Mouse (Mus musculus) MEL (cell line): ENCODE data around the gene Ephx4. TPM values are rescaled to one million over a fixed set of nuclear protein-coding genes. Genes with fewer than 3 reads are reported as not detected.

Experiments
- DNase-seq: peaks from one replicate; pipeline ENCODE4 v3.0.0; 2011; ENCODE audit warnings: low read depth, low spot score
- H3K27ac ChIP-seq: 2 replicates; pipeline ENCODE4 v1.5.1; 2012; ENCODE audit warnings: low read depth, mild to moderate bottlenecking, control low read depth, low read length, moderate library complexity; ENCODE audit not compliant: control insufficient read depth
- H3K27me3 ChIP-seq, 2 experiments: fragments of 150-350 bp in 1 of 2; sonication (generic) in 1 of 2; 2 replicates each; pipeline ENCODE4 v1.6.1; 2012; ENCODE audit warnings: low read length in 2 of 2, mild to moderate bottlenecking in 2 of 2, improper control_type of control experiment in 1 of 2, moderate library complexity in 1 of 2; ENCODE audit not compliant: insufficient read depth in 2 of 2, control insufficient read depth in 1 of 2
- H3K36me3 ChIP-seq, 2 experiments: 2 replicates each; pipeline ENCODE4 v1.6.1; 2012 to 2014; ENCODE audit warnings: low read length in 2 of 2, improper control_type of control experiment in 1 of 2, inconsistent platforms in 1 of 2, mild to moderate bottlenecking in 1 of 2; ENCODE audit not compliant: insufficient read depth in 2 of 2, control insufficient read depth in 1 of 2
- H3K4me1 ChIP-seq, 2 experiments: fragments of 150-350 bp in 1 of 2; sonication (generic) in 1 of 2; 2 replicates each; pipeline ENCODE4 v1.6.1; 2012; ENCODE audit warnings: low read length in 2 of 2, improper control_type of control experiment in 1 of 2, mild to moderate bottlenecking in 1 of 2; ENCODE audit not compliant: insufficient read depth in 2 of 2, control insufficient read depth in 1 of 2
- H3K4me3 ChIP-seq, 2 experiments: fragments of 150-350 bp in 1 of 2; sonication (generic) in 1 of 2; 2 replicates each; pipeline ENCODE4 v1.5.1; 2012; ENCODE audit warnings: low read depth in 2 of 2, low read length in 2 of 2, mild to moderate bottlenecking in 2 of 2, moderate library complexity in 2 of 2, control low read depth in 1 of 2, improper control_type of control experiment in 1 of 2; ENCODE audit not compliant: control insufficient read depth in 1 of 2, insufficient read depth in 1 of 2
- H3K79me2 ChIP-seq: 2 replicates; pipeline ENCODE4 v1.6.1; 2012; ENCODE audit warnings: mild to moderate bottlenecking, low read length, moderate library complexity; ENCODE audit not compliant: control insufficient read depth, poor library complexity, insufficient read depth
- H3K9ac ChIP-seq: 2 replicates; pipeline ENCODE4 v1.6.1; 2012; ENCODE audit warnings: low read depth, mild to moderate bottlenecking, control low read depth, low read length, moderate library complexity; ENCODE audit not compliant: control insufficient read depth, poor library complexity, severe bottlenecking
- H3K9me3 ChIP-seq: fragments of 150-350 bp; sonication (generic); replicated peaks from 2 replicates; pipeline ENCODE4 v1.6.1; 2012; ENCODE audit warnings: mild to moderate bottlenecking, low read length, improper control_type of control experiment, moderate library complexity; ENCODE audit not compliant: insufficient read depth
- CTCF ChIP-seq, 3 experiments: IDR thresholded peaks in 2 of 3; conservative IDR thresholded peaks in 1 of 3; 2 replicates each; pipeline ENCODE4 v1.5.1; 2011 to 2012; ENCODE audit warnings: low read length in 3 of 3, low read depth in 2 of 3, mild to moderate bottlenecking in 2 of 3, improper control_type of control experiment in 1 of 3, inconsistent platforms in 1 of 3, mixed read lengths in 1 of 3, moderate library complexity in 1 of 3; ENCODE audit not compliant: control insufficient read depth in 1 of 3, insufficient read depth in 1 of 3, poor library complexity in 1 of 3, severe bottlenecking in 1 of 3
- GABPA ChIP-seq: IDR thresholded peaks from 2 replicates; pipeline ENCODE4 v1.6.1; 2012; ENCODE audit warnings: low read depth, mild to moderate bottlenecking, inconsistent platforms, low read length, improper control_type of control experiment, moderate library complexity
- GATA1 ChIP-seq: IDR thresholded peaks from 2 replicates; pipeline ENCODE4 v1.6.1; 2011; ENCODE audit warnings: low read depth, low read length, improper control_type of control experiment
- MAFK ChIP-seq: IDR thresholded peaks from 2 replicates; pipeline ENCODE4 v1.6.1; 2011; ENCODE audit warnings: low read depth, mild to moderate bottlenecking, low read length, improper control_type of control experiment, borderline replicate concordance
- MAZ ChIP-seq: IDR thresholded peaks from 2 replicates; pipeline ENCODE4 v1.6.1; 2012; ENCODE audit warnings: low read depth, mild to moderate bottlenecking, inconsistent platforms, low read length, improper control_type of control experiment
- MEF2A ChIP-seq: IDR thresholded peaks from 2 replicates; pipeline ENCODE4 v1.6.1; 2014; ENCODE audit warnings: low read depth, mild to moderate bottlenecking, inconsistent platforms, low read length, improper control_type of control experiment; ENCODE audit not compliant: poor library complexity, insufficient replicate concordance, severe bottlenecking; ENCODE audit errors: extremely low read depth
- MYC ChIP-seq: IDR thresholded peaks from 2 replicates; pipeline ENCODE4 v1.6.1; 2011; ENCODE audit warnings: low read depth, mild to moderate bottlenecking, low read length, improper control_type of control experiment, moderate library complexity
- POLR2A ChIP-seq, 2 experiments: IDR thresholded peaks; 2 replicates each; pipeline ENCODE4 v1.6.1; 2011 to 2012; ENCODE audit warnings: low read length in 2 of 2, mild to moderate bottlenecking in 2 of 2, control low read depth in 1 of 2, improper control_type of control experiment in 1 of 2, low read depth in 1 of 2, moderate library complexity in 1 of 2; ENCODE audit not compliant: control insufficient read depth in 1 of 2, insufficient read depth in 1 of 2, poor library complexity in 1 of 2
- POLR2AphosphoS5 ChIP-seq: IDR thresholded peaks from 2 replicates; pipeline ENCODE4 v1.6.1; 2012; ENCODE audit warnings: low read depth, borderline replicate concordance, mild to moderate bottlenecking, inconsistent platforms, low read length, moderate library complexity, mixed read lengths
- SIN3A ChIP-seq: IDR thresholded peaks from 2 replicates; pipeline ENCODE4 v1.6.1; 2012; ENCODE audit warnings: low read length, improper control_type of control experiment, inconsistent platforms
- SMC3 ChIP-seq: IDR thresholded peaks from 2 replicates; pipeline ENCODE4 v1.6.1; 2011; ENCODE audit warnings: low read depth, low read length, improper control_type of control experiment
- USF2 ChIP-seq, 2 experiments: IDR thresholded peaks; 2 replicates each; pipeline ENCODE4 v1.6.1; 2011 to 2012; ENCODE audit warnings: improper control_type of control experiment in 2 of 2, low read length in 2 of 2, borderline replicate concordance in 1 of 2, inconsistent platforms in 1 of 2, low read depth in 1 of 2, mild to moderate bottlenecking in 1 of 2; ENCODE audit not compliant: insufficient read depth in 1 of 2
- polyA plus RNA-seq, 2 experiments: library from polyadenylated mRNA; stranded (reverse) in 1 of 2; unstranded in 1 of 2; fragments of >175 nt in 1 of 2; fragments of >200 nt in 1 of 2; gene quantifications; 2 replicates each; pipeline versions ENCODE4 v1.2.1 to v1.2.4; 2012; ENCODE audit warnings: low replicate concordance in 2 of 2, low read depth in 1 of 2; ENCODE audit not compliant: insufficient read length in 2 of 2, insufficient read depth in 1 of 2, missing spikeins in 1 of 2
- total RNA-seq: library from RNA; depleted of rRNA; stranded (reverse); fragments of 300-350 nt; gene quantifications from 2 replicates; pipeline ENCODE4 v1.2.3, GENCODE M21; 2012; rRNA removed

The Ephx4 gene
- total RNA-seq: 0.39 and 0.72 TPM in 2 replicates
- 1 to 10 TPM in 1 of 2 experiments, not detected in 1; 1.4 TPM for polyA plus RNA-seq

DNA sequence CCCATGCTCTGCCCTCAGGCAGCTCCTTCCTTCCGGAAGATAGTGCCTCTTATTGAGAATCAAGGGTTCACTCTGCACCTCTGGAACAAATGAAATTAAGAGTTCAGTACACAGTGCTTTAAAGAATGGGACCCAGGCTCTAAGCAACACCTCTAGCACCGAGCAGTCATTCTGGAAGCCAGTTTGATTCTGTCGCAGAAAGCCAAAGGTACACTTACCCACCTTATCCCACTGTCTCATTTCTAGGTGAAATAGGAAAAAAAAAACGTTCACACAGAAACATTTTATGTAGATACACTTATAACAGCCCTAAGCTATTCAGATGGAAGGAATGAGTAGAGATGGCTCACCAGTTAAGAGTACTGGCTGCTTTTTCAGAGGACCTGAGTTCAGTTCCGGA is at the start of gene Ephx4:
Gene Ephx4 (plus strand): TSS at position 301 of the 400 bp plus-strand sequence.
- H3K36me3 ChIP-seq: no peaks in the 10 kb centered on the region
- no peak for TF ChIP-seq SMC3
- no peak for DNase-seq

DNA sequence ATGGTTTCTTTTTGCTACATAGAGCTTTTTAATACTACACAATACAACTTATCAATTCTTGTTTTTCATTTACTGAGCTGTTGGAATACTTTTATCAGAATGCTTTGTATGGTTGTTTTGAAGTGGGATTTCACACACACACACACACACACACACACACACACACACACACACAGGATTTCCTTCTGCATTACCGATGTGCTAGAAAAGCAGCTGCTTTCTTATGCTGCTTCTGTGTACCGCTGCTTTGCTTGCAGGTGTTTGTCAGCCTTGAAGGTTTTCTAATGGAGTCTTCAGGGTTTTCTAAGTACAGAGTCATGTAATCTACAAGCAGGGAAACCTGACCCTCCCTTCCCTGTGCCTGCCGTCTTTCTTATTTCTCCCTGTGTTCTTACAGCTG is 48.6 kb upstream of the Ephx4 start:
- TF ChIP-seq GATA1 (no peak), CTCF (IDR thresholded peaks at IDR 0.05 in 2 of 3, conservative IDR thresholded peaks at IDR 0.05 in 1 of 3; ENCODE audit: control insufficient read depth in 1 of 3, insufficient read depth in 1 of 3, low read depth in 2 of 3, low read length in 3 of 3, poor library complexity in 1 of 3, severe bottlenecking in 1 of 3) (no peak)
- TF ChIP-seq, all 39 proteins: peak for 0
- H3K9me3 ChIP-seq: no peaks in the 10 kb centered on the region
- no peak overlapping the region for H3K4me3 ChIP-seq
- H3K36me3 ChIP-seq: no peaks in the 10 kb centered on the region; a peak in 1 of 4 replicates
- DNase-seq: no peak
- H3K79me2 ChIP-seq: no peaks in the 10 kb centered on the region
- no peaks in the 10 kb centered on the region for H3K4me1 ChIP-seq
- H3K9ac ChIP-seq: no peak overlapping the region
- H3K27ac ChIP-seq: no peak overlapping the region
- no peaks in the 10 kb centered on the region; a peak in 1 of 4 replicates for H3K27me3 ChIP-seq

More for the DNA sequence above, at the start of gene Ephx4:
- Histone ChIP-seq H3K4me3 (no peak within 1 kb of the TSS), H3K9me3 (no peaks in the 10 kb centered on the region), H3K27ac (no peak within 1 kb of the TSS), H3K4me1 (no peaks in the 10 kb centered on the region), H3K9ac (no peak within 1 kb of the TSS), H3K79me2 (no peaks in the 10 kb centered on the region), H3K27me3 (no peaks in the 10 kb centered on the region; a peak in 1 of 4 replicates)

DNA sequence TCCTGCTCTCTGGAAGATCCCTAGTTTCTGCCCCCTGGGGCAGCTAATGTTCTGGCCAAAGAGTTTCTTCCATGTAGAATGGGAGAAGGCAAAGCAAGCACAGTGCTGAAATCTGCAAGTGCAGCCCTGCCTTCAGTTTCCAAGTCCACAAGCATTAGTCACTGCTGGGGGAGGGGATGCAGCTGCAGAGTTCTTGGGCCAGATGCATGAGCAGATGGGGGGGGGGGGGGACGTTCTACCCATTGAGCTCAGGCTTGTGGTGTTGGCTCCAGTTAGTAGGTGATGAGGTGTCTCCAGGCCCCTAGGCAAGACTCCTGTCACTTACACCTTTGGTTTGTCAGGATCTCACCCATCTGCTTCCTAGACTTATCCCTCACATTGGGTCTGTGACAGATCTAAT is 46.7 kb upstream of the Ephx4 start:
- no peak for DNase-seq
- no peak overlapping the region for H3K4me3 ChIP-seq
- H3K9ac ChIP-seq: no peak overlapping the region
- H3K36me3 ChIP-seq: no peaks in the 10 kb centered on the region; a peak in 2 of 4 replicates
- no peak for TF ChIP-seq POLR2AphosphoS5
- no peak for TF ChIP-seq POLR2A (IDR thresholded peaks at IDR 0.05; ENCODE audit: control insufficient read depth in 1 of 2, insufficient read depth in 1 of 2, low read depth in 1 of 2, low read length in 2 of 2, poor library complexity in 1 of 2)
- no peak for TF ChIP-seq MEF2A
- no peak for TF ChIP-seq SMC3
- no peak for TF ChIP-seq USF2 (IDR thresholded peaks at IDR 0.05; ENCODE audit: borderline replicate concordance in 1 of 2, insufficient read depth in 1 of 2, low read depth in 1 of 2, low read length in 2 of 2)
- TF ChIP-seq GABPA: no peak
- TF ChIP-seq SIN3A: no peak
- TF ChIP-seq GATA1: no peak
- TF ChIP-seq MAFK: no peak
- no peak for TF ChIP-seq MYC
- TF ChIP-seq MAZ: no peak
- TF ChIP-seq CTCF (IDR thresholded peaks at IDR 0.05 in 2 of 3, conservative IDR thresholded peaks at IDR 0.05 in 1 of 3; ENCODE audit: control insufficient read depth in 1 of 3, insufficient read depth in 1 of 3, low read depth in 2 of 3, low read length in 3 of 3, poor library complexity in 1 of 3, severe bottlenecking in 1 of 3): no peak
- TF ChIP-seq, all 39 proteins: peak for 0
- Histone ChIP-seq H3K9me3 (no peaks in the 10 kb centered on the region), H3K79me2 (no peaks in the 10 kb centered on the region), H3K27ac (no peak overlapping the region), H3K27me3 (no peaks in the 10 kb centered on the region; a peak in 1 of 4 replicates), H3K4me1 (no peaks in the 10 kb centered on the region)
